Mouse (Mus musculus) layer of hippocampus, adult 2 months (tissue): ENCODE data around the gene Gm3139. TPM values are rescaled to one million over a fixed set of nuclear protein-coding genes. Genes with fewer than 3 reads are reported as not detected.
"Not testable (repeated sequence)": the region's sequence is repeated elsewhere in the genome, so short reads cannot be mapped to it uniquely, and the experiment has no call there.

Source experiments
- DNase-seq, 2 experiments: peaks; one replicate each; pipeline ENCODE4 v3.0.0; 2022; ENCODE audit warnings: low spot score in 2 of 2
- H3K27ac ChIP-seq: fragments of 200-600 bp; 2 replicates; pipeline ENCODE4 v1.8.1; 2022
- H3K4me3 ChIP-seq: fragments of 200-600 bp; 2 replicates; pipeline ENCODE4 v1.8.1; 2022; ENCODE audit warnings: mild to moderate bottlenecking
- long read RNA-seq, 2 experiments: library from polyadenylated mRNA; stranded (forward); transcript quantifications; one replicate each; pipeline ENCODE4 v2.0.0; 2021; ENCODE audit warnings: borderline mapping rate in 2 of 2
- total RNA-seq, 2 experiments: library from RNA; stranded (reverse); gene quantifications; 2 replicates each; pipeline ENCODE4 v1.2.3; 2021

Gm3139 gene
- total RNA-seq, result not detected
- long read RNA-seq, experiment 1, result 0 reads
- long read RNA-seq, experiment 2, result 0 reads

- DNase-seq, H3K27ac ChIP-seq: not testable (repeated sequence)
Measured at GRCm38 (mm10) chr5:94525987-94526386, at the start of gene Gm3139. Gene Gm3139 (plus strand): TSS chr5:94526287.

More at GRCm38 (mm10) chr5:94525987-94526386, at the start of gene Gm3139:
- not testable (repeated sequence) for H3K4me3 ChIP-seq

Other genes with a start within 250 kb of the Gm3139 start
- not detected for gene A430089I19Rik, start 219.5 kb upstream of the Gm3139 start, total RNA-seq
- not detected for gene Gm6502, start 211.9 kb upstream of the Gm3139 start, total RNA-seq
- not detected for gene AA792892, start 186.5 kb upstream of the Gm3139 start, total RNA-seq
- not detected for gene Gm7682, start 80.5 kb upstream of the Gm3139 start, total RNA-seq
- gene Gm3147, start 90.1 kb downstream of the Gm3139 start, total RNA-seq, result not detected
- not detected for gene Gm6509, start 97.7 kb downstream of the Gm3139 start, total RNA-seq
- not detected for gene Gm6205, start 122.1 kb downstream of the Gm3139 start, total RNA-seq